Mouse (Mus musculus) right cerebral cortex, postnatal 36 days (tissue): ENCODE measurements around the gene Atp2c2.
A peak's percentile ranks its signal among the peaks of the same experiment; 100 is the strongest.

ENCODE experiments used
- DNase-seq, 2 experiments: peaks; one replicate each; pipeline ENCODE4 v3.0.0; 2022; ENCODE audit warnings: low spot score in 2 of 2, mixed read lengths in 1 of 2

The Atp2c2 gene

GRCm38 (mm10) chr8:119702965-119703364 lies 3.2 kb downstream of the Atp2c2 start:
- no peak for DNase-seq

- no peak for DNase-seq
Observed at GRCm38 (mm10) chr8:119707146-119707545, 7.3 kb downstream of the Atp2c2 start.

DNA sequence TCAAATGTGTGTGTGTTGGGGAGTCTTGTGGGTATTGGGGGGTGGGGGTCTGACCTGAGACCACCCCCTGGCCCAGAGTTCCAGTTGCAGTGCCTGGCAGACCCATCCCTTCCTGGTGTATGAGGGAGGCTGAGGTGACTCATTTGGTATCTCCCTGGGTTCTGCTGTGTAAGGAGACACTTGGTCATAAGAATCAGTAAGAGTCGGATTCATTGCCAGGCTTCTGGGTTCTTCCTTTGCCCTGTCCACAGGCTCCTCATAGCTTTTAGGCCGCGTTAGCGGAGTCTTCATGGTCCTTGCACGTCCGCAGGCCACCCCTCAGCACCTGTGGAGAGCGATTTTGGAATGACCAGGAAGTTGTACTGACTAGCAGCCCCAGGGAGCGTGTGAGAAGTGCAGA lies 8.7 kb downstream of the Atp2c2 start:
- no peak for DNase-seq

DNA sequence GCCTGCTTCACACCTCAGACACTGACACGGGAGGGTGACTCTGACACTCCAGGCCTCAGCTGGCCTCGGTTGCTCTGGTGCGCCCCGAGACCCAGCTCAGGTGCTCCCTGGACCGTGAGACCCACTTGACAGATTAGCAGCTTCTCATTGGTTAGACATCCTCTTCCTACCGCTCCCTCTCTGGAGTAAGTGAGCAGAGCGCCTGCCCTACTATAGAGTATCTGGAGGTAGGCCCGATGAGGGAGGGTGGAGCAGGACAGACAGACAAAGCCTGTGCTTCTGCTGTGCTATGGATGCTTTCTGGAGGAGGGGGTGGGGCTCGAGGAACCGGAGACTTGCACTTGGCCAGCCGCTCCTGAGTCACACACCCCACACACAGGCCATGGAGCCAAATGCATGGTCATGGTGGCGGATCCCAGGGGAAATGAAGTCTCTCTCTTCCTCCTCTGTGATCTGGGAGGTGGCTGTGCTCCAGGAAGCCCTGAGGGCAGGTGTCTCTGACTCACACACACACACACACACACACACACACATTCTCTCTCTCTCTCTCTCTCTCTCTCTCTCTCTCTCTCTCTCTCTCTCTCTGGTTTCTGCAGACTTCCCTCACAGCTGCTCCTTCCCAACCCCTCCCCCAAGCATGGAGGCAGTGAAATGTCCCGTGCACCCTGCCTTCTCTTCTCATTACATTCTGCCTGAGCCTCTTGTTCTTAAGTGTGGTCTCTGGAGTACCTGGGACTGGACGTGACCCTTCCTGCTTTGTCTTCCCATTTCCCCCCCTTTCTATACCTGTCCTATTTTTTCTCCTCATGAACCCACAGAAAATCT lies 9.3 kb downstream of the Atp2c2 start:
- no peak for DNase-seq

DNA sequence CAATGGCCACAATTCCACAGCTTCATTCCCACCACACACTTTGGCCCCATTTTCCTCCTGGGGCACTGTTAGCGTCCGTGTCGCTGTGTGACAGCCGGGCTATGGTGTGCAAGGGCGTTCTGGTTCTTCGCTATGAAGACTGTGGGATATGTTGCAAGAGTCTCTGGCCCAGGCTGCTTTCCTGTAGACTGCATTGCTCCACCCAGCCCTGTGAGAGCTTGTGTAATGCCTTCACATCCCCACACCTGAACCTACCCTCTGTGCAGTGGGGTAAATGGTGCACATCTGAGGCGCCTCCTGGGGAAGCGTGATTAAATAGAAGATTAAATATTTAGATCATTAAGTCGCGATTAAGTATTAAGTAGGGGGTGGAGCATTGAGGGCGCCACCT lies 9.9 kb downstream of the Atp2c2 start:
- no peak for DNase-seq

- DNase-seq = no peak
Observed at GRCm38 (mm10) chr8:119712226-119712625, 12.4 kb downstream of the Atp2c2 start.

- no peak for DNase-seq
Observed at GRCm38 (mm10) chr8:119713421-119713820, 13.6 kb downstream of the Atp2c2 start.

DNA sequence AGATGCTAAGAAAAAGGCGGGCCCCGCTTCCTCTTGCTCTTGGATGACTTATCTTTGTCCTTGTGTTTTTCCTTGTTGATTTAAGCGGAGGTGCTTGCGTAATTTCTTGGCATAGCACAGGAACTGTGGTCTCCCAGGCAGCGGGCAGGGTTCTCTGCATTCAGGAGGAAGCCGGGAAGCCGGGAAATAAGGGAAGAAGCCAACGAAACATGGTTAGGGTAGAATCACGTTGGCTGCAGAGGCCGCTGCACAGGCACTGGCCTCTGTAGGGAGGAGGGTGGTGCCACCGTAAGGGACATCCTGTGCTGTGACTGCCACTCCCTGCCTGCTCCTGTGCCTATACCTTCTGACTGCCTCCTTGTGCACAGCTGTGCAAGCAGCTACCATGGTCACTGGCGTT lies 15.4 kb downstream of the Atp2c2 start:
- DNase-seq = no peak

DNA sequence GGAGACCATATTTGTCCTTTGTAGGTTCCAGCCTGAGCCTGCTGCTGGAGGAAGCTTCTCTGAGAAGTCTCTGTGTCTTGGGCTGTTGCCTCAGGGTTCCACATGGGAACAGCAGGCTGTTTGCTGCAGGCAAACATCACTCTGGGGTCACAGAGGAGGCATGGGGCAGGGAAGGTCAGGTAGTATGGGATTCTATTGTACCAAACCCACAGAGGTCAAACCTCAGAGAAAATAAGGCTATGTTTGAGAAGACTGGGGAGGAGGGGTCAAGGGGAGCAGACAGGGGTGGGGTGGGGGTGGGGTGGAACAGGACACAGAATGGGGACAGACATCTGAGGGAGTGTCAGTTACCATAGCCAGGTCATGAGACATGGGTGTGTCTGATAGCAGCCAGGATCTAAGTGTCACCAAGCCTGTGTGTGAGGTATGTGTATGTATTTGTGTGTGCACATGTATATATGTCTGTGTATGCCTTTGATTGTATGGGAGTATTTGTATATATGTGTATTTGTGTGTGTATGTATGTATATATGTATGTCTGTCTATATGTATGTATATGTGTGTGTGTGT lies 17.0 kb downstream of the Atp2c2 start:
- DNase-seq = no peak

DNA sequence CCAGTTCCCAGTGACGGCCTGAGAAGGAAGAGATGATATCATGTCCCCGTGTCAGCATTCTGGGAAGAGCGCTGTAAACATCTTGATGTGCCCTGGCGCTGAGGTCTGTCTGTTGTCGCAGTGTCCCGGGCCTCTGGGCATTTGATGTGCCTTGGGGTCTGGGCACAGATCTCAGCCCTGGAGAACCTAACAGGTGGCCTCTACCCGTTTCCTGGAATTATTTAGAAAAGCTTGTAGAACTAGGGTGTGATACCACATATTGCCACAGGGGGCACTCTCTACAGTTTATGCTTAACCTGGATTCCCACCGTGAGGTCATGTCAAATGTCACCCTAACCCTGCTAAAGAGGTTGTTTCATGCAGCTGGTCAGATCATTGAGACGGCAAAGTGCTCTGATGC lies 18.0 kb downstream of the Atp2c2 start:
- no peak for DNase-seq

- peak; percentile 58 to 59 for DNase-seq
Observed at GRCm38 (mm10) chr8:119719011-119719501, 19.2 kb downstream of the Atp2c2 start.

DNA sequence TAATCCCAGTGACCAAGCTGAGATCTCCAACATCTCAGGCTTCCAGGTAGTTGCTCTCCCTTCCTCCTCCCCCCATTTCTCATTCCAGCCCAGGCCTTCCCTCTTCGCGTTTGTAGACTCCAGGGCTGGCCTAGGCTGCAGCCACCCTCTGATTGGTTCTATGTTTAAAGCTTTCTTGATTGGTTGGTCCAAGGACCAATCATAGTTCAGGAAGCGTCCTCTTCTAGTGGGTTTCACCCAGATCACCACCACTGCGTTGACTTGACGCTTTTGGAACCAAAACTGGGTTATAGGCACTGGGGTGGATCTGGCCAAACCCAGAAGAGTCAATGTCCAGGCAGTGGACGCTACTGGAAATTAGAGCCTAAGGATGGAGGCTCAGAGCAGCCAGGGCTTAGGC lies 22.5 kb downstream of the Atp2c2 start:
- DNase-seq = no peak

GRCm38 (mm10) chr8:119723676-119724075 lies 23.9 kb downstream of the Atp2c2 start:
- DNase-seq = no peak

DNA sequence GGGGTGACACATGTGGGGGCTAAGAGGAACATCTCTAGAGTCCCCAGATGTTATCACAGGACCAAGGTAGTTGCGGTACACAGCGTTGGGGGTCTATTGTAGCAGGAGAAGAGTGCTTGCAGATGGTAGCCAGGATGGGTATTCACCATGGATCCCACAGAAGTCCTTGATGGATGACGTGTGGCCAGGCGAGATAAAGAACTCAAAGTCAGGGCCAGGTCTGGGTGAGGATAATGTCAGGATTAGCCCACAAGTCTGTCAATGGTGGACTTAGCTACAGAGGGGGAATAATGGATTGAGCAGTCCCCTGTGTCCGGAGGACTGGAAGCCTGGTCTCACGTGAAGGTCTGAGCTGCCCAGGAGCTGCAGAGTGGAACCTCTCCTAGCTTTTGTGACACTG lies 24.8 kb downstream of the Atp2c2 start:
- no peak for DNase-seq

GRCm38 (mm10) chr8:119727093-119727492 lies 27.3 kb downstream of the Atp2c2 start:
- no peak for DNase-seq

GRCm38 (mm10) chr8:119728351-119728895 lies 28.6 kb downstream of the Atp2c2 start:
- DNase-seq = no peak

DNA sequence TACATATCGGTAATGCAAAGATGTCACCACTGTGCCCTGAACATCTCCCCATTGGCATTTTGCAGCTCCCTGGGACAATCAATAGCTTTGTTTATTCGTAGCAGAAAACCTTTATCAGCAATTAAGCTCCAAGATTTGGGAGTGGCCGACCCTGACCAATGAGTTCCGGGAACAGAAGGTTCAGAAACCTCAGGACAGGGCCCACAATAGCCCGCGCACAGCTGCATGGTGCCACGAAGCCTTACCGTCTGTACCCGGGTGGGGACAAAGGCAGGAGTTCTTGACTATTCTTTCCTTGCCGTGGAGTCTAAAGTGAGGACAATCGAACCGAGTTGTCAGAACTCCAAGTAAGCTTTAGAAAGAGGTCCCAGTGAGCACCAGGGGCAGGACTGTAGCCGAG lies 32.3 kb downstream of the Atp2c2 start:
- DNase-seq = no peak

DNA sequence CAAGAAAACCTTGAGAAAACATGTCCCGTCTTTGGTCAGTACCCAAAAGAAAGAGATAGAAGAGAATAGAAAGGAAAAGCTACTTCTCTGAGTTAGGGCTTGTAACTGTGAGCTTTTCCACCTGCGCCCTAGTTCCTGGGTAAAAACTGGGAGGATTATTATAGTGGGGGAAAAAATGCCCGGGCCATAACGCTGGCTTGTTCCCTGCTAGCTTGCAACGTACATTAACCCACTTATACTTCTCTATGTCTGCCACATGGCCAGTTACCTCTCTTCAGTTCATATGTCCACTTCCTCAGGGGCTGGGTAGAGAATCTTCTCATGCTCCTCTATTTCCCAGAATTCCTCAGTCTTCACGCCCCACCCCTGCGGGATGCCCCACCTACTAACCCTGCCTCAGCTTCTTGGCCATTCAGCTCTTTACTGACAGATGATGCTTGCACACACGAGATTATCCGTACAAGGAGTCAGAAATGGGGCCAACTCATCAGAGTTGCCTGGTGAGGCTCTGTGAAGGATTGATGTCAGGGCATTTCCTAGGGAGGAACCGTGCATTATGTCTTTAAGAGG lies 36.6 kb downstream of the Atp2c2 start:
- DNase-seq = no peak

DNA sequence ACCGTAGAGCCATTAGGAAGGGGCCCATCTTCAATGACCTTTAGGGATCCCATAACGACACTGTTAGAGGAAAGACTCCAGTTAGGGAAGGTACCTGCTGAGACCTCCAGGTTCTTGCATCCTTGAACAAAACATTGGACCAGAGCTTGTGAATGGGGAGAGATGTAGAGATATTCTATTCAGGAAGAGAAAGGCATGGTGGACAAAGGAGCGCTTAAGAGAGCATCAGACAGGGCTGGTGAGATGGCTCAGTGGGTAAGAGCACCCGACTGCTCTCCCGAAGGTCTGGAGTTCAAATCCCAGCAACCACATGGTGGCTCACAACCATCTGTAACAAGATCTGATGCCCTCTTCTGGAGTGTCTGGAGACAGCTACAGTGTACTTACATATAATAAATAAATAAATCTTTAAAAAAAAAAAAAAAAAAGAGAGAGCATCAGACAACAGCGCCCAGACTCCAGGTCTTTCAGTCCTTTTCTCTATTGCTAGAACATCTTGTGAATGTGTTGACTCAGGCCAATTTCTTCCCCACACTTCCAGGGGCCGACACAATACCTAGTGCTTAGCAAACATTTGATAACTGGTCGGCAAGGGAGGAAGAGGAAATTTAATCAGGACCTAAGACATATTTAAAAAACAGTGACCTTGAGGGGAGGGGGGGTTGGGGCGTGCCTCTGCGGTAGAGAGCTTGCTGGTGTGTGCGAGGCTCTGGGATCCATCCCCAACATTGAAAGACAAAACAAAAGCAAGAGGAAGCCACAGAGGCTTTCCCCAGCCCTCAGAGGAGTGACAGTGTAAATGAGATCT lies 37.5 kb downstream of the Atp2c2 start:
- DNase-seq = no peak

DNA sequence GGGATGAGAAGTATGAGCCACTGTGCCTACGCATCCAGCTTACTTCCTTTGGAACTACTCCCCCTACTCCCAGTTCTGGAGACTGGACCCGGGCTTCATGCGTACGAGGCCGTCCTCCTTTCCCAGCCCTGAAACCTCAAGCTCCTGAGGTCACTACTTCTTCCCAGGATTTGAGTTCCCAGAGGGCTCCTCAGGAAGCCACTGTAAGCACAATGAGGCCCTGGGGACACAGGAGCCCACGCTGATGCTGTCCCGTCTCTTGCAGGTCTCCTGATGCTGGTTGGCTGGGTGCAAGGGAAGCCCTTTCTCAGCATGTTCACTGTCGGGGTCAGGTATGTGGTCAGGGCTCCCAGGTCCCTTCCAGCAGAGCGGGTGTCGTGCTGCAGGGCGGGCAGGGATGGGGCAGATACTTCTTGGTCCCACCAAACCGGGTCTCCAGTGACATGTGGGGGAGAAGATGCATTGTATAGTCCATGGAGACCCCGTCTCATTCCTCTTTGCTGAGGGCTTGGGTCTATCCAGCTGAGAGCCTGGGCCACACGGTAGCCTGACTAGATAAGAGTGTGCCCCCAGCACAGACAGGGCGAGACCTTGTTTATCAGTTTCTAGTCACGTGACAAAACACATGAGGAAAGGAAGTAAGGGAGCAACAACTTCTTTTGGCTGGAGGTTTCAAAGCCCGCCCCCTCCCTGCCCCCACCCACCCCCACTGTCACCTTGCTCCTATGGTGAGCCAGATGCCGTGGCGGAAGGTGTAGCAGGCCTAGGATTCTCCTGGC lies 38.5 kb downstream of the Atp2c2 start:
- no peak for DNase-seq

DNA sequence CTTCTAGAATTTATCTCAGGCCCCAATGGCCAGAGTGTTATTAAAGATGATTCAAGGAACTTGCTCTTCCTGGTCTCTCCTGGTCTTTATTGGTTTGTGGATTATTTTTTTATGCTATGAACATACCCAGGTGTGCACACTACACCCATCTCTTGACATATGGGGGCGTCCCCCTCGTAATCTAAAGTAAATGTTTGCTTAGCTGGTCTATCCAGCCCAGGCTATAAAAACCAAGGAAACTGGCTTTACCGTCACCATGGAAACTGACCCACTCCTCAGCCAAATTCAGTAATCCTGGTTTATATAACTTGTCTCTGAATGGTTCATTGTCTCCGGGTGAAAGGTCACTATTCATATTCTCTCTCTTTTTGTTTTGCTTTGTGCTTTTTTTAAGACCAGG lies 40.8 kb downstream of the Atp2c2 start:
- DNase-seq = no peak
